Mouse (Mus musculus) midbrain, embryonic 10.5 days (tissue): Measurements from ENCODE around the gene Tulp1. TPM values are rescaled to one million over a fixed set of nuclear protein-coding genes. Genes with fewer than 3 reads are reported as not detected.
A peak's percentile ranks its signal among the peaks of the same experiment; 100 is the strongest.
"Not testable (repeated sequence)": the region's sequence is repeated elsewhere in the genome, so short reads cannot be mapped to it uniquely, and the experiment has no call there.

Experiments
- DNase-seq: peaks from one replicate; pipeline ENCODE4 v3.0.0-alpha.2; 2017; ENCODE audit warnings: low spot score
- H3K27ac ChIP-seq: fragments of 300-500 bp; sonication (generic); replicated peaks from 2 replicates; pipeline ENCODE4 v1.5.1; 2016; ENCODE audit warnings: mild to moderate bottlenecking
- H3K27me3 ChIP-seq: fragments of 300-500 bp; sonication (generic); 2 replicates; pipeline ENCODE4 v1.6.1; 2016; ENCODE audit warnings: low read depth, mild to moderate bottlenecking; ENCODE audit not compliant: poor library complexity, severe bottlenecking
- H3K36me3 ChIP-seq: fragments of 300-500 bp; sonication (generic); 2 replicates; pipeline ENCODE4 v1.6.1; 2016; ENCODE audit warnings: mild to moderate bottlenecking, moderate library complexity
- H3K4me1 ChIP-seq: fragments of 300-500 bp; sonication (generic); 2 replicates; pipeline ENCODE4 v1.6.1; 2016
- H3K4me3 ChIP-seq: fragments of 300-500 bp; sonication (generic); 2 replicates; pipeline ENCODE4 v1.5.1; 2016; ENCODE audit warnings: mild to moderate bottlenecking, moderate library complexity
- H3K9me3 ChIP-seq: fragments of 300-500 bp; sonication (generic); replicated peaks from 2 replicates; pipeline ENCODE4 v1.6.1; 2016; ENCODE audit warnings: mild to moderate bottlenecking
- WGBS: fragments of 180-500 bp; shearing (Covaris S2); methylation state at CpG from one replicate; pipeline ENCODE4 v1.1.7; 2016; 5-methylcytosine and 5-hydroxymethylcytosine counted together
- polyA plus RNA-seq: library from polyadenylated mRNA; unstranded; fragments of >200 nt; fragmentation: Nextera tagmentation; extraction: Ambion mirVana; gene quantifications from 2 replicates; pipeline ENCODE4 v1.2.1, GENCODE M21; 2016

Gene Tulp1
- polyA plus RNA-seq, 1 experiment from 2014 or later: 2.8 TPM

GRCm38 (mm10) chr17:28361921-28362652 lies 2.9 kb downstream of the Tulp1 start:
- WGBS: 33% methylated on average over 11 of the region's 11 CpGs
- H3K27ac ChIP-seq: peak overlapping the region; percentile 67
- H3K27me3 ChIP-seq: peaks cover 93% of the 10 kb centered on the region

GRCm38 (mm10) chr17:28360531-28361277 lies 4.3 kb downstream of the Tulp1 start:
- H3K27me3 ChIP-seq: peaks cover 95% of the 10 kb centered on the region
- H3K9me3 ChIP-seq: no peaks in the 10 kb centered on the region
- 84% methylated on average over 9 of the region's 9 CpGs for WGBS
- H3K4me3 ChIP-seq: no peak overlapping the region
- DNase-seq: no peak
- peaks cover 34% of the 10 kb centered on the region for H3K4me1 ChIP-seq
- H3K27ac ChIP-seq: no peak overlapping the region
- H3K36me3 ChIP-seq: no peaks in the 10 kb centered on the region

More at GRCm38 (mm10) chr17:28361921-28362652, 2.9 kb downstream of the Tulp1 start:
- Histone ChIP-seq H3K9me3 (no peaks in the 10 kb centered on the region), H3K4me1 (peaks cover 34% of the 10 kb centered on the region), H3K36me3 (no peaks in the 10 kb centered on the region), H3K4me3 (peak overlapping the region; percentile 55)
- DNase-seq: no peak

DNA sequence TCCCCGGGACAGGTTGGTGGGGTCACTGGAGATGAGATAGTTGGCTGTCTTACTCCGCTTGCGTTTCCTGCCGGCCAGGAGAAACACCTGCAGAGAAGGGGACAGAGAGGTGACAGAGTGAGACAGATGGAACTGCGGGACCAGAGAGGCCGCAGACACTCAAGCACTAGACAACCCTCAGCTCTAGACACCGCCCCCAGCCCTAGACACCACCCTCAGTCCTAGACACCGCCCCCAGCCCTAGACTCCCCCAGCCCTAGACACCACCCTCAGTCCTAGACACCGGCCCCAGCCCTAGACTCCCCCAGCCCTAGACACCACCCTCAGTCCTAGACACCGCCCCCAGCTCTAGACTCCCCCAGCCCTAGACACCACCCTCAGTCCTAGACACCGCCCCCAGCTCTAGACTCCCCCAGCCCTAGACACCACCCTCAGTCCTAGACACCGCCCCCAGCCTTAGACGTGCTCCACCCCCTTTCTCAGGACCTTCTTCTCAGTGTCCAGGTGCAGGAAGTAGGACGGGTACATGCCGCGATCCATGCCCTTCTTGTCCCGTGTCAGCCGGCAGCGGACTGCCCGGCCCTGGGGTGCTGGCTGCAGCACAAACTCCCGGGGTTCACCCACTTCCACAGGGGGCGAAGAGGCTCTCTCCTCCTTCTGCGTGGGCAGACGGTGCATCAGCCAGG lies 6.3 kb downstream of the Tulp1 start:
- Histone ChIP-seq H3K4me1 (peaks cover 20% of the 10 kb centered on the region), H3K4me3 (0 out of 2 replicates have a peak overlapping the region, but pooled peaks have one; percentile 17), H3K27me3 (peaks cover 89% of the 10 kb centered on the region)
- DNase-seq, H3K9me3 ChIP-seq, H3K36me3 ChIP-seq, H3K27ac ChIP-seq: not testable (repeated sequence)
- WGBS: 16% methylated on average over 23 of the region's 24 CpGs

- Histone ChIP-seq H3K27ac (no peak overlapping the region), H3K9me3 (no peaks in the 10 kb centered on the region), H3K4me1 (peaks cover 17% of the 10 kb centered on the region), H3K36me3 (no peaks in the 10 kb centered on the region), H3K27me3 (peaks cover 85% of the 10 kb centered on the region), H3K4me3 (no peak overlapping the region)
- no peak for DNase-seq
- WGBS: 87% methylated on average over 12 of the region's 12 CpGs
Measured at GRCm38 (mm10) chr17:28355871-28356270, 9.2 kb downstream of the Tulp1 start.

DNA sequence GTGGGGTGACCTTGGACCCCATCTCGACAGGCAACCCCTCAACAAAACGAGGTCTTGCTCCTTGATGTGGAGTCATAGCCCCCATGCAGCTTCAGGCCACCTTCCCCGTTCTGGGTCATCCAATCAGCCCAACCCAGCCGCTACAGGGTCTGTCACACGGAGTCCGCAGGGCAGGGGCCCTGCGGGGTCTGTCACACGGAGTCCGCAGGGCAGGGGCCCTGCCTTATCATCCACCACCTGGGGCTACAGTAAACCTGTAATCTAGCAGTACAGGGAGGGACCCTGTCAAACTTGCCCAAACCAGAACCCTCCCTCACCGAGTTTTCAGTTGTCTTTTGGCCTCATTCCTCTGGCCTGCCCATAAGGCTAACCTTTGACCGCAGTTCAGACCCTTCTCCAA lies 13.0 kb downstream of the Tulp1 start:
- H3K27me3 ChIP-seq: peaks cover 70% of the 10 kb centered on the region
- DNase-seq: no peak
- peak overlapping the region; percentile 85; the same call in 1 of the 2 replicates for H3K4me3 ChIP-seq
- no peaks in the 10 kb centered on the region for H3K9me3 ChIP-seq
- H3K4me1 ChIP-seq: peaks cover 49% of the 10 kb centered on the region
- 6% methylated on average over 11 of the region's 11 CpGs for WGBS
- no peaks in the 10 kb centered on the region for H3K36me3 ChIP-seq
- H3K27ac ChIP-seq: peak overlapping the region; percentile 91; the same call in 1 of the 2 replicates

- Histone ChIP-seq H3K27me3 (peaks cover 71% of the 10 kb centered on the region), H3K4me1 (peaks cover 52% of the 10 kb centered on the region), H3K27ac (peak overlapping the region; percentile 91), H3K36me3 (no peaks in the 10 kb centered on the region), H3K9me3 (no peaks in the 10 kb centered on the region), H3K4me3 (peak overlapping the region; percentile 85)
- under 1% methylated on average over 29 of the region's 29 CpGs for WGBS
- no peak for DNase-seq
Measured at GRCm38 (mm10) chr17:28351353-28351890, 13.6 kb downstream of the Tulp1 start.

DNA sequence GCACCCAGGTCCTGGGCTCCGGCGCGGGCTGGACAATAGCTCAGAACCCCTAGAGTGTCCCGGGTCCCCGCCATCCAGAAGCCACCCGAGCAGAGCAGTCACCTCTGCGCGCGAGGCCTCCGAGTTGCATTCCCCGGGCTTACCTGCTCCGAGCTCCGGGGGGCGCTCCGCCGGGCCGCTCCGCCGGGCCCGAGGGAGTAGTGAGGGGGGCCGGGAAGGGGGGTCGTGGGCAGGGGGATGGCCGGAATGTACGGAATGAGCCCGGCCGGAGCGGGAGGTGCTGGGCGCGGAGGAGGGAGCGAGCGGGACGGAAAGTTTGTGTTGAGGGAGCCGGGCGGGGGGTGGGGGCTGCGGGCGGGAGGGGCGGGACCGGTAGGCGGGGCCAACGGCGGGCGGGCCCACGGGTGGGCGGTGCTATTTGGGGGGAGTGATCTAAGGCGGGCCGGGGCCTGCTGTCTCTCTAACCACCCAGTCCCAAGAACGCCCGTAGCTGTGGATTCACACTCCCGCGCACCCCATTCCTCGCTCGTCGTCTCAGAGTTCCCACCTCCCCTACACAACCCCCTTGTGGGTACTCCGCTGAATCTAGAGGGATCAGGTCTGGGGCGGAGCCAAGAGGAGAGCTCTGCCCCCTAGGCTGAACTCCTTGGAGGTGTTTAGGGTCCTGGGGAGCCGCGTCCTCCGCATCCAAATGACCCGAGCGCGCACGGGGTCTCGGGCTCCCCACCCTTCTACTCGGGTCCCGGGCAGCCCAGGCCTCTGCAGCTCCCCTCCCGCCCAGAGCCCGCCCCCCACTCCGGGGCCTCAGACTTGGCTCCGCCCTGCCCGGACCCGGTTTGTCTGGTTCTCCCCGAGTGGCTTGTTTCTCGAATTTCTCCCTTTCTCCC lies 14.3 kb downstream of the Tulp1 start, which contains the start of gene Tead3:
Gene Tead3, minus strand, starts transcription at position 352 of the 887 bp plus-strand sequence.
- no peaks in the 10 kb centered on the region for H3K36me3 ChIP-seq
- peak within 1 kb of the TSS; percentile 91 for H3K27ac ChIP-seq
- no peaks in the 10 kb centered on the region for H3K9me3 ChIP-seq
- peaks cover 59% of the 10 kb centered on the region for H3K4me1 ChIP-seq
- peak; percentile 88 for DNase-seq
- peak within 1 kb of the TSS; percentile 85 for H3K4me3 ChIP-seq
- under 1% methylated on average over 71 of the region's 73 CpGs for WGBS
- H3K27me3 ChIP-seq: peaks cover 74% of the 10 kb centered on the region

- under 1% methylated on average over 40 of the region's 54 CpGs for WGBS
- H3K9me3 ChIP-seq: no peaks in the 10 kb centered on the region
- DNase-seq: peak; percentile 56
- no peaks in the 10 kb centered on the region for H3K36me3 ChIP-seq
- peaks cover 66% of the 10 kb centered on the region for H3K4me1 ChIP-seq
- peak overlapping the region; percentile 91 for H3K27ac ChIP-seq
- peak overlapping the region; percentile 85 for H3K4me3 ChIP-seq
- peaks cover 77% of the 10 kb centered on the region for H3K27me3 ChIP-seq
Measured at GRCm38 (mm10) chr17:28349901-28350465, 15.0 kb downstream of the Tulp1 start.

- no peaks in the 10 kb centered on the region for H3K36me3 ChIP-seq
- no peaks in the 10 kb centered on the region for H3K9me3 ChIP-seq
- peaks cover 72% of the 10 kb centered on the region for H3K4me1 ChIP-seq
- peak; percentile 43 for DNase-seq
- peak overlapping the region; percentile 85 for H3K4me3 ChIP-seq
- peaks cover 80% of the 10 kb centered on the region for H3K27me3 ChIP-seq
- peak overlapping the region; percentile 91 for H3K27ac ChIP-seq
- 12% methylated on average over 13 of the region's 13 CpGs for WGBS
Measured at GRCm38 (mm10) chr17:28349264-28349880, 15.7 kb downstream of the Tulp1 start.

GRCm38 (mm10) chr17:28348211-28348610 lies 16.8 kb downstream of the Tulp1 start:
- no peak for DNase-seq
- Histone ChIP-seq H3K27ac (0 out of 2 replicates have a peak overlapping the region, but pooled peaks have one; percentile 13), H3K4me1 (peaks cover 79% of the 10 kb centered on the region), H3K36me3 (no peaks in the 10 kb centered on the region), H3K27me3 (peaks cover 74% of the 10 kb centered on the region), H3K4me3 (peak overlapping the region; percentile 85; the same call in 1 of the 2 replicates), H3K9me3 (no peaks in the 10 kb centered on the region)
- 55% methylated on average over 6 of the region's 6 CpGs for WGBS

DNA sequence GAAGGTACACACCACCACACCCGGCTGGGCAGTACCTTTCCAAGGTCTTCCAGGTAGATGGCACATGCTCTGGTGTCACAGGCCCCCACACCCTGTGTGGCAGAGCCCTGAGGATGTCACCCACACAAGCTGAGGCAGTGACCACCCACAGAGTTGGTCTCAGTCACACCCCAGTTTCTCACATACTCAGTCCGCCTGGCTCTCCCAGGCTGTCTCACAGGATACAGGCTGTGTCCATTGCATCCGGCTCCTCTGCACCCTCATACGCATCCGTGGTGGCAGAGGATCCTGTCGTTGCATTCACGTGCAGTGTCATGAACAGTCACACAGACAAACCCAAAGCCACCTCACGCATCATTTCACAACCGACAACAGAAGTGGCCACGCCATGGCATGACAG lies 17.7 kb downstream of the Tulp1 start:
- Histone ChIP-seq H3K4me1 (peaks cover 81% of the 10 kb centered on the region), H3K27me3 (peaks cover 71% of the 10 kb centered on the region), H3K36me3 (no peaks in the 10 kb centered on the region), H3K27ac (no peak overlapping the region), H3K9me3 (no peaks in the 10 kb centered on the region), H3K4me3 (no peak overlapping the region)
- WGBS: 88% methylated on average over 10 of the region's 10 CpGs
- DNase-seq: no peak
